Mouse (Mus musculus) intestine, embryonic 14.5 days (tissue): ENCODE data around the gene Zfp429. TPM values are rescaled to one million over a fixed set of nuclear protein-coding genes. Genes with fewer than 3 reads are reported as not detected.
"Not testable (repeated sequence)": the region's sequence is repeated elsewhere in the genome, so short reads cannot be mapped to it uniquely, and the experiment has no call there.

Experiments used
- ATAC-seq: fragments of 200-750 bp; cut with Nextera tagmentation; replicated peaks from 2 replicates; pipeline ENCODE4 v1.8.0; 2017; ENCODE audit warnings: low read depth, moderate number of reproducible peaks, moderate TSS enrichment, moderate library complexity; ENCODE audit not compliant: low FRiP score, low TSS enrichment
- DNase-seq: peaks from one replicate; pipeline ENCODE4 v3.0.0-alpha.2; 2018; ENCODE audit warnings: low spot score
- H3K27ac ChIP-seq: fragments of 300-500 bp; sonication (generic); 2 replicates; pipeline ENCODE4 v1.5.1; 2014; ENCODE audit warnings: low read depth, mild to moderate bottlenecking, control low read depth
- H3K27me3 ChIP-seq: fragments of 300-500 bp; sonication (generic); replicated peaks from 2 replicates; pipeline ENCODE4 v1.6.1; 2014; ENCODE audit warnings: low read length, control low read depth; ENCODE audit not compliant: control insufficient read depth, insufficient read depth
- H3K36me3 ChIP-seq: fragments of 300-500 bp; sonication (generic); 2 replicates; pipeline ENCODE4 v1.6.1; 2014; ENCODE audit warnings: low read length, control low read depth; ENCODE audit not compliant: control insufficient read depth, insufficient read depth
- H3K4me1 ChIP-seq: fragments of 300-500 bp; sonication (generic); replicated peaks from 2 replicates; pipeline ENCODE4 v1.6.1; 2014; ENCODE audit warnings: low read length, control low read depth, mixed read lengths; ENCODE audit not compliant: control insufficient read depth, insufficient read depth
- H3K4me2 ChIP-seq: fragments of 300-500 bp; sonication (generic); 2 replicates; pipeline ENCODE4 v1.6.1; 2014; ENCODE audit warnings: low read length
- H3K4me3 ChIP-seq: fragments of 300-500 bp; sonication (generic); 2 replicates; pipeline ENCODE4 v1.5.1; 2014; ENCODE audit warnings: low read depth, low read length, control low read depth, mixed read lengths
- H3K9ac ChIP-seq: fragments of 300-500 bp; sonication (generic); 2 replicates; pipeline ENCODE4 v1.6.1; 2014; ENCODE audit warnings: mild to moderate bottlenecking, low read length
- H3K9me3 ChIP-seq: fragments of 300-500 bp; sonication (generic); 2 replicates; pipeline ENCODE4 v1.6.1; 2016; ENCODE audit warnings: low read length, control low read depth; ENCODE audit not compliant: control insufficient read depth
- WGBS: fragments of 180-500 bp; shearing (Covaris S2); extraction: QIAGEN DNeasy Blood & Tissue Kit; methylation state at CpG from one replicate; pipeline ENCODE4 v1.1.7; 2014; 5-methylcytosine and 5-hydroxymethylcytosine counted together
- polyA plus RNA-seq: library from polyadenylated mRNA; unstranded; fragments of >200 nt; fragmentation: Nextera tagmentation; extraction: Ambion mirVana; gene quantifications from 2 replicates; pipeline ENCODE4 v1.2.1, GENCODE M21; 2014

Gene Zfp429
- polyA plus RNA-seq, result 6.8 and 7.2 TPM in 2 replicates

- H3K9me3 ChIP-seq, H3K4me1 ChIP-seq, H3K36me3 ChIP-seq, H3K27me3 ChIP-seq, H3K27ac ChIP-seq: not testable (repeated sequence)
- Histone ChIP-seq H3K9ac (peak within 1 kb of the TSS; percentile 23; the same call in 1 of the 2 replicates), H3K4me3 (peak within 1 kb of the TSS; percentile 66), H3K4me2 (peak within 1 kb of the TSS; percentile 52)
- DNase-seq (peak; percentile 85), ATAC-seq (peak; percentile 94)
- WGBS, result 2% methylated on average over 14 of the region's 16 CpGs
Measured at GRCm38 (mm10) chr13:67399183-67399903, at the start of gene Zfp429. Zfp429 (minus strand) TSS chr13:67399819.

- not testable (repeated sequence) for H3K9ac ChIP-seq, H3K4me3 ChIP-seq, H3K4me1 ChIP-seq, ATAC-seq, H3K9me3 ChIP-seq, H3K27me3 ChIP-seq, DNase-seq, H3K27ac ChIP-seq, H3K4me2 ChIP-seq
- peaks cover 13% of the 10 kb centered on the region for H3K36me3 ChIP-seq
- WGBS, result 86% methylated on average over 1 of the region's 3 CpGs
Measured at GRCm38 (mm10) chr13:67437095-67437494, 37.5 kb upstream of the Zfp429 start.

- Histone ChIP-seq H3K4me3 (no peak overlapping the region), H3K9me3 (no peaks in the 10 kb centered on the region), H3K4me1 (no peaks in the 10 kb centered on the region), H3K9ac (no peak overlapping the region), H3K4me2 (no peak overlapping the region), H3K27ac (no peak overlapping the region), H3K27me3 (no peaks in the 10 kb centered on the region), H3K36me3 (no peaks in the 10 kb centered on the region)
- ATAC-seq (no peak), DNase-seq (no peak)
- 81% methylated on average over 3 of the region's 3 CpGs for WGBS
Measured at GRCm38 (mm10) chr13:67428116-67428515, 28.5 kb upstream of the Zfp429 start.

- ATAC-seq, H3K4me3 ChIP-seq, H3K9me3 ChIP-seq, H3K4me1 ChIP-seq, H3K36me3 ChIP-seq, H3K27ac ChIP-seq, H3K27me3 ChIP-seq, H3K4me2 ChIP-seq, H3K9ac ChIP-seq, DNase-seq: not testable (repeated sequence)
Measured at GRCm38 (mm10) chr13:67425699-67426098, 26.1 kb upstream of the Zfp429 start.

DNA sequence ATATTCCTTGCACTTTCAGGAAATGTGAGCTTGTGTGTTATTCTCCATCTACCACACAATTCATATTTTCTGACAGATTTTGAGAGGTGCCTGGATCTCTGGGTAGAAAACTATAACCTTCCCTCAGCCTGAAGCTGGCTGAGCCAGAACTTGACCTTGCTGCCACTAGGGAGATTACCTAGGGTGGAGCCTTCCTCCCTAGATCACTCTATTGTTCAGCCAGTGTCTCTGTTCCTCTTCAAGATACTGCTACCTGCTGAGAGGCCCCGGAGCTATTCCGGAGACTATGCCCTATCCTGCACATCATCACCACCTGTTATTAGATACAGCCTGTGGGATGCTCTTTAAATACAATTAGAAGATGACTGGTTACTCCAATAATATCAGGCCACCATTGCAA is 22.9 kb upstream of the Zfp429 start:
- 96% methylated on average over 2 of the region's 2 CpGs for WGBS
- H3K36me3 ChIP-seq, H3K27me3 ChIP-seq, H3K27ac ChIP-seq, H3K9ac ChIP-seq, DNase-seq, H3K4me3 ChIP-seq, H3K9me3 ChIP-seq, H3K4me2 ChIP-seq, H3K4me1 ChIP-seq, ATAC-seq: not testable (repeated sequence)

- Histone ChIP-seq H3K36me3 (no peaks in the 10 kb centered on the region), H3K4me3 (peak within 1 kb of the TSS; percentile 60), H3K27ac (no peak within 1 kb of the TSS), H3K27me3 (no peaks in the 10 kb centered on the region), H3K9me3 (no peaks in the 10 kb centered on the region), H3K4me2 (peak within 1 kb of the TSS; percentile 81), H3K4me1 (no peaks in the 10 kb centered on the region), H3K9ac (peak within 1 kb of the TSS; percentile 56)
- WGBS, result 2% methylated on average over 22 of the region's 22 CpGs
- peak; percentile 88 for DNase-seq
- ATAC-seq, result peak; percentile 92
Measured at GRCm38 (mm10) chr13:67421207-67421857, 21.7 kb upstream of the Zfp429 start, which contains the start of gene Zfp459. Zfp459 (minus strand) TSS chr13:67421418.

DNA sequence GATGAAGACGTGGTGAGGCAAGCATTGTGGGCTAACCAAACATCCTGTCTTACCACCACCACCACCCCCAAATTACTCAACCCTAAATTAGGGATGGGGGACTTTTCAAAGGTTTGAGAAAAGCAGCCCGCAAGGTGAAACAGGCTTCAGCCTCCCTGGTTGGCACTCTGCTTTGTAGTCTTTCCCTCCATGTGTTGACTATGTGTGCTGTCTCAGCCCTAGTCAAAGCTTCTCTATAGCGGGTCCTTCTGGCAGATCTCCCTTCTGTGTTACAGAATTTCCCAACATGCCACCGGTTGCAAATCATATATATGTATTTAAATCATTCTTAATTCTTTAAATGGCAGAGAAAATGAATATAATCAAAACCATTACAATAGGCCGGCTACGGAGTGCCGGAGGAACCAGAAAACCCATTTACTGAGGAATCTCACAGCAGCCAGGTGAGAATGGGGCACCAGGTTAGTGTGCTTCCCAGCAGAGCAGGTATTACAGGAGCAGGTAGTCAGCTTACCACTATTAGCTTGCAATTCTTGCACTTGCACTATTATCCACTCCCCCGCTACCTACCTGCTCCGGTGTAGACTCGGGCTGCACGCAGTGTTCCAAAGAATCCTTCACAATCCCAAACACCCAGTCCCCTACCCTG is 21.1 kb upstream of the Zfp429 start:
- H3K27me3 ChIP-seq, result no peaks in the 10 kb centered on the region
- peak overlapping the region; percentile 60 for H3K4me3 ChIP-seq
- peak; percentile 73 for ATAC-seq
- 31% methylated on average over 11 of the region's 11 CpGs for WGBS
- H3K4me2 ChIP-seq, result peak overlapping the region; percentile 81
- no peaks in the 10 kb centered on the region for H3K9me3 ChIP-seq
- no peak overlapping the region for H3K27ac ChIP-seq
- no peak for DNase-seq
- H3K36me3 ChIP-seq, result no peaks in the 10 kb centered on the region
- peak overlapping the region; percentile 56 for H3K9ac ChIP-seq
- no peaks in the 10 kb centered on the region for H3K4me1 ChIP-seq

DNA sequence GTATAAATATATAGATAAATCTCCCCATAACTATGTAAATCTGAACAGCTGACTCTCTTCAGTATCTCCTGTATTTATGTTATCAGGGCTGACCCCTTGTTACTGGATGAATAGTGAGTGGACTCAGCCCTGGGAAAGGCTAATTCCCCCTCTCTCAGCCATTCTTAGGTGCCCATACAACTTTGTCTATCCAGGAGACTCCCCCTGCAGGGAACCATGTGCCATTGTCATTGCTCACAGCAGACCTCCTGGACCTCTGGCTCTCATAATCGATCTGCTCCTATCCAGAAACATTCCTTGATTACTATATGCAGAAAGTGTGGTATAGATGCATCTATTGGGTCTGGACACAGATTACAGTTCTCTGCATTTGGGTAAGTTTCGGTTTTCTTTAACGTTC is 17.2 kb upstream of the Zfp429 start:
- H3K4me2 ChIP-seq, result no peak overlapping the region
- DNase-seq, result no peak
- H3K4me3 ChIP-seq, result no peak overlapping the region
- no peaks in the 10 kb centered on the region for H3K36me3 ChIP-seq
- no peaks in the 10 kb centered on the region for H3K9me3 ChIP-seq
- no peak for ATAC-seq
- H3K27me3 ChIP-seq, result no peaks in the 10 kb centered on the region
- H3K9ac ChIP-seq, result no peak overlapping the region
- no peaks in the 10 kb centered on the region for H3K4me1 ChIP-seq
- 89% methylated on average over 3 of the region's 3 CpGs for WGBS
- H3K27ac ChIP-seq, result no peak overlapping the region
